8 mouse cellular contexts compared by ENCODE assay signal in genomic region chr7:45739162-45739763, GRCm38 (mm10). TPM values are rescaled to one million over a fixed set of nuclear protein-coding genes. Genes with fewer than 3 reads are reported as not detected.
DNase-seq lines count a peak whose midpoint lies in the region; ATAC-seq and TF ChIP-seq lines count a peak whose summit lies in the region.

No protein-coding gene starts in this region.

- H3K4me3 ChIP-seq in heart, adult 2 months: no peak overlapping the region
- H3K4me3 ChIP-seq in intestine, embryonic 16.5 days (ENCODE audit: low read length): no peak overlapping the region
- H3K4me3 ChIP-seq in midbrain, embryonic 13.5 days (replicated peaks): no peak overlapping the region

- H3K4me2 ChIP-seq in intestine, embryonic 16.5 days (ENCODE audit: low read depth, low read length): no peak overlapping the region
- H3K4me2 ChIP-seq in midbrain, embryonic 13.5 days (replicated peaks): no peak overlapping the region

- no peaks in the 10 kb centered on the region for H3K79me2 ChIP-seq in heart, adult 2 months (replicated peaks; ENCODE audit: control insufficient read depth, insufficient read depth, low read length)

- TF ChIP-seq EP300 in heart, adult 2 months (IDR thresholded peaks at IDR 0.05; ENCODE audit: insufficient read depth, low read depth, low read length): peak; percentile 72; the same call in 1 of the 2 replicates

- ATAC-seq in intestine, embryonic 16.5 days: peak; percentile 85
- ATAC-seq in midbrain, embryonic 13.5 days: peak; percentile 92

- TF ChIP-seq POLR2A in heart, adult 2 months (IDR thresholded peaks at IDR 0.05; ENCODE audit: insufficient read depth, low read depth, low read length): no peak

- WGBS in heart, adult 2 months: 7% methylated on average over 9 of the region's 9 CpGs
- 8% methylated on average over 9 of the region's 9 CpGs for whole genome bisulfite sequencing in intestine, embryonic 16.5 days
- 7% methylated on average over 9 of the region's 9 CpGs for WGBS in midbrain, embryonic 13.5 days

- no peaks in the 10 kb centered on the region for H3K4me1 ChIP-seq in heart, adult 2 months (ENCODE audit: control insufficient read depth, insufficient read depth, low read length)
- 0 out of 2 replicates have a peak, but pooled peaks cover 3% of the 10 kb centered on the region for H3K4me1 ChIP-seq in intestine, embryonic 16.5 days (ENCODE audit: control insufficient read depth, insufficient read depth, low read length)
- H3K4me1 ChIP-seq in midbrain, embryonic 13.5 days (replicated peaks): no peaks in the 10 kb centered on the region

- H3K36me3 ChIP-seq in heart, adult 2 months (ENCODE audit: control insufficient read depth, insufficient read depth, low read length): no peaks in the 10 kb centered on the region
- H3K36me3 ChIP-seq in intestine, embryonic 16.5 days (ENCODE audit: control insufficient read depth, insufficient read depth, low read length): no peaks in the 10 kb centered on the region
- H3K36me3 ChIP-seq in midbrain, embryonic 13.5 days: no peaks in the 10 kb centered on the region

- H3K27me3 ChIP-seq in heart, adult 2 months (ENCODE audit: control insufficient read depth, insufficient read depth, low read length): no peaks in the 10 kb centered on the region
- no peaks in the 10 kb centered on the region for H3K27me3 ChIP-seq in intestine, embryonic 16.5 days (replicated peaks; ENCODE audit: control insufficient read depth, insufficient read depth, low read length)
- H3K27me3 ChIP-seq in midbrain, embryonic 13.5 days: peaks cover 19% of the 10 kb centered on the region

- no peak overlapping the region for H3K9ac ChIP-seq in heart, adult 2 months (ENCODE audit: low read depth, low read length)
- H3K9ac ChIP-seq in intestine, embryonic 16.5 days (ENCODE audit: low read depth, low read length): no peak overlapping the region
- no peak overlapping the region for H3K9ac ChIP-seq in midbrain, embryonic 13.5 days (replicated peaks)

- no peaks in the 10 kb centered on the region for H3K9me3 ChIP-seq in intestine, embryonic 16.5 days (ENCODE audit: control insufficient read depth, low read length)
- H3K9me3 ChIP-seq in midbrain, embryonic 13.5 days: no peaks in the 10 kb centered on the region

- TF ChIP-seq CTCF in heart, adult 2 months (IDR thresholded peaks at IDR 0.05): peak; percentile 91

- intact Hi-C loops in heart, adult 2 months (cut with DNase I): loop anchor here (1.0 to 2.0 kb wide), 3 partner anchors 62 to 270 kb away; no protein-coding TSS in a partner anchor
- intact Hi-C loops in left cerebral cortex, postnatal 36 days (cut with DNase I): loop anchor here (1.0 to 5.0 kb wide), 3 partner anchors 61 to 268 kb away; no protein-coding TSS in a partner anchor

- DNase-seq in heart, adult 2 months: peak; percentile 73 to 74
- DNase-seq in heart, adult 11 months: no peak
- DNase-seq in cerebellum, adult 9-10 months: peak; percentile 84
- DNase-seq in forelimb bud, embryonic 11.5 days (ENCODE audit: low read depth, low spot score): peak; percentile 90
- DNase-seq in left cerebral cortex, postnatal 36 days (ENCODE audit: low spot score in 2 of 2): peak; percentile 63 to 84
- peak; percentile 63 to 89 for DNase-seq in spleen, postnatal 10 days (ENCODE audit: low spot score in 2 of 2)

- no peak overlapping the region for H3K27ac ChIP-seq in heart, adult 2 months
- H3K27ac ChIP-seq in intestine, embryonic 16.5 days (ENCODE audit: low read length): no peak overlapping the region
- no peak overlapping the region for H3K27ac ChIP-seq in midbrain, embryonic 13.5 days

RNA-seq across cellular contexts. Expression of gene Spaca4, which starts 13.7 kb away (rescaled TPM):
- total RNA-seq in heart, adult 2 months (2021): not detected
- not detected in 2 replicates for polyA plus RNA-seq in heart, adult 2 months (2012; rRNA removed)
- polyA plus RNA-seq in intestine, embryonic 16.5 days (2015; fragmentation: Nextera tagmentation; extraction: Ambion mirVana): 0.86 and 1.0 TPM in 2 replicates
- not detected for total RNA-seq in left cerebral cortex, postnatal 36 days (2021)
- not detected in 2 replicates for polyA plus RNA-seq in midbrain, embryonic 13.5 days (2015; fragmentation: Nextera tagmentation; extraction: Ambion mirVana)

RNA-seq across cellular contexts. Expression of gene Fam83e, which starts 18.3 kb away (rescaled TPM):
- under 1 TPM; 0.13 to 0.34 TPM for total RNA-seq in heart, adult 2 months (2021)
- polyA plus RNA-seq in heart, adult 2 months (2012; rRNA removed): 0.64 and 1.1 TPM in 2 replicates
- 30.9 and 34.2 TPM in 2 replicates for polyA plus RNA-seq in intestine, embryonic 16.5 days (2015; fragmentation: Nextera tagmentation; extraction: Ambion mirVana)
- total RNA-seq in left cerebral cortex, postnatal 36 days (2021): not detected
- 1.0 and 1.3 TPM in 2 replicates for polyA plus RNA-seq in midbrain, embryonic 13.5 days (2015; fragmentation: Nextera tagmentation; extraction: Ambion mirVana)

RNA-seq across cellular contexts. Expression of gene Sphk2, which starts 21.5 kb away (rescaled TPM):
- 10 to 100 TPM; 15.9 to 18.2 TPM for total RNA-seq in heart, adult 2 months (2021)
- 24.1 and 24.9 TPM in 2 replicates for polyA plus RNA-seq in heart, adult 2 months (2012; rRNA removed)
- polyA plus RNA-seq in intestine, embryonic 16.5 days (2015; fragmentation: Nextera tagmentation; extraction: Ambion mirVana): 55.6 and 59.2 TPM in 2 replicates
- total RNA-seq in left cerebral cortex, postnatal 36 days (2021): 10 to 100 TPM; 29.9 to 30.0 TPM
- 24.3 and 27.1 TPM in 2 replicates for polyA plus RNA-seq in midbrain, embryonic 13.5 days (2015; fragmentation: Nextera tagmentation; extraction: Ambion mirVana)

RNA-seq across cellular contexts. Expression of gene Rpl18, which starts 24.0 kb away (rescaled TPM):
- total RNA-seq in heart, adult 2 months (2021): 100 to 1,000 TPM; 496 to 617 TPM
- 580 and 697 TPM in 2 replicates for polyA plus RNA-seq in heart, adult 2 months (2012; rRNA removed)
- polyA plus RNA-seq in intestine, embryonic 16.5 days (2015; fragmentation: Nextera tagmentation; extraction: Ambion mirVana): 1,070 and 1,157 TPM in 2 replicates
- 100 to 1,000 TPM; 284 to 337 TPM for total RNA-seq in left cerebral cortex, postnatal 36 days (2021)
- polyA plus RNA-seq in midbrain, embryonic 13.5 days (2015; fragmentation: Nextera tagmentation; extraction: Ambion mirVana): 643 and 684 TPM in 2 replicates

RNA-seq across cellular contexts. Expression of gene Dbp, which starts 34.4 kb away (rescaled TPM):
- 100 to 1,000 TPM in 1 of 2 experiments, 1 to 10 TPM in 1; 6.4 to 134 TPM for total RNA-seq in heart, adult 2 months (2021)
- polyA plus RNA-seq in heart, adult 2 months (2012; rRNA removed): 49.3 and 93.6 TPM in 2 replicates
- 2.3 and 3.2 TPM in 2 replicates for polyA plus RNA-seq in intestine, embryonic 16.5 days (2015; fragmentation: Nextera tagmentation; extraction: Ambion mirVana)
- total RNA-seq in left cerebral cortex, postnatal 36 days (2021): 100 to 1,000 TPM; 128 to 138 TPM
- 3.4 and 4.0 TPM in 2 replicates for polyA plus RNA-seq in midbrain, embryonic 13.5 days (2015; fragmentation: Nextera tagmentation; extraction: Ambion mirVana)

Comparison
In these comparisons a context has a peak if more than half of its experiments do, and no peak if none do; other contexts are left out.
1. RNA of gene Fam83e, which starts 18.3 kb away (polyA plus RNA-seq): 30.9 to 34.2 TPM in intestine, embryonic 16.5 days; 0.64 to 1.1 TPM in heart, adult 2 months and 1.0 to 1.3 TPM in midbrain, embryonic 13.5 days; every median in the first group is over 10 times any median in the second.